Mouse (Mus musculus) limb, embryonic 15.5 days (tissue): ENCODE results near the gene 9530002B09Rik. TPM values are rescaled to one million over a fixed set of nuclear protein-coding genes. Genes with fewer than 3 reads are reported as not detected.

Source experiments
- ATAC-seq: fragments of 200-750 bp; cut with Nextera tagmentation; 2 replicates; pipeline ENCODE4 v1.8.0; 2017; ENCODE audit warnings: low read depth, moderate TSS enrichment; ENCODE audit not compliant: insufficient number of reproducible peaks, low FRiP score, low TSS enrichment
- H3K27ac ChIP-seq: fragments of 300-500 bp; sonication (generic); 2 replicates; pipeline ENCODE4 v1.5.1; 2015; ENCODE audit warnings: moderate library complexity, mild to moderate bottlenecking, inconsistent platforms
- H3K27me3 ChIP-seq: fragments of 300-500 bp; sonication (generic); 2 replicates; pipeline ENCODE4 v1.6.1; 2015; ENCODE audit warnings: inconsistent platforms
- H3K36me3 ChIP-seq: fragments of 300-500 bp; sonication (generic); 2 replicates; pipeline ENCODE4 v1.6.1; 2015; ENCODE audit warnings: inconsistent platforms
- H3K4me1 ChIP-seq: fragments of 300-500 bp; sonication (generic); 2 replicates; pipeline ENCODE4 v1.6.1; 2015; ENCODE audit warnings: inconsistent platforms
- H3K4me2 ChIP-seq: fragments of 300-500 bp; sonication (generic); 2 replicates; pipeline ENCODE4 v1.6.1; 2015; ENCODE audit warnings: mild to moderate bottlenecking, inconsistent platforms
- H3K4me3 ChIP-seq: fragments of 300-500 bp; sonication (generic); 2 replicates; pipeline ENCODE4 v1.5.1; 2015; ENCODE audit warnings: mild to moderate bottlenecking, inconsistent platforms
- H3K9ac ChIP-seq: fragments of 300-500 bp; sonication (generic); 2 replicates; pipeline ENCODE4 v1.6.1; 2015; ENCODE audit warnings: inconsistent platforms
- H3K9me3 ChIP-seq: fragments of 300-500 bp; sonication (generic); 2 replicates; pipeline ENCODE4 v1.6.1; 2016; ENCODE audit warnings: inconsistent platforms
- polyA plus RNA-seq: library from polyadenylated mRNA; unstranded; fragments of >200 nt; fragmentation: Nextera tagmentation; extraction: Ambion mirVana; gene quantifications from 2 replicates; pipeline ENCODE4 v1.2.1, GENCODE M21; 2015

Gene 9530002B09Rik
- polyA plus RNA-seq: not detected in 2 replicates

- Histone ChIP-seq H3K4me2 (no peak within 1 kb of the TSS), H3K27ac (no peak within 1 kb of the TSS), H3K9ac (no peak within 1 kb of the TSS), H3K4me1 (no peaks in the 10 kb centered on the region), H3K9me3 (0 out of 2 replicates have a peak, but pooled peaks cover 4% of the 10 kb centered on the region), H3K36me3 (no peaks in the 10 kb centered on the region), H3K27me3 (no peaks in the 10 kb centered on the region), H3K4me3 (no peak within 1 kb of the TSS)
- no peak for ATAC-seq
These were observed at the start of gene 9530002B09Rik for GRCm38 (mm10) chr4:122688975-122689374. Gene 9530002B09Rik, plus strand, starts transcription at chr4:122689275.

Other genes with a start within 250 kb of the 9530002B09Rik start
- gene Ppt1, start 147.0 kb downstream of the 9530002B09Rik start, polyA plus RNA-seq: 79.4 and 83.0 TPM in 2 replicates
- 64.5 and 78.3 TPM in 2 replicates for gene Cap1, start 196.8 kb downstream of the 9530002B09Rik start, polyA plus RNA-seq